Mouse (Mus musculus): Measurements from ENCODE around the gene Gcnt2. TPM values are rescaled to one million over a fixed set of nuclear protein-coding genes. Genes with fewer than 3 reads are reported as not detected.
"Not testable (repeated sequence)": the region's sequence is repeated elsewhere in the genome, so short reads cannot be mapped to it uniquely, and the experiment has no call there.

The Gcnt2 gene
- polyA plus RNA-seq, 3 experiments from 2014 or later, result 0.17 to 1.1 TPM; not detected in 1

DNA sequence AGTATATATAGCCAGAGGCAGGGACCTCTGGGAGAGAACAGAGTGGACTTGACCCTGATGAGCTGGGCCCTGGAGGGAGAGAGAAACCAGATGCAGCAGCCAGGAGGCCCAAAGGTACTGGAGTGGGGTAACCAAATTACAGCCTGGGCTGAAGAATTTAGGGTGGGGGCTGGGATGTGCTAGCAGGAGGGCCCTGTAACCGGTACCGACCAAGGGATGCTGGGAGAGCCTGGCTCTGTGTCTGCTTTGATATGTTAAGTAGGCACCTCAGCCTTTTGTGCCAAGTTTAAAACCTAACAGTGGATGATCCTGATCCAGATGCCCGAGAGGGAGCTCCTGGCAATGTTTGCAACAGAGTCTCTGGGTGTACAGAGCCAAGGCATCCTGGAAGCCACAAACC is 84.8 kb downstream of the Gcnt2 start:
- no peak for ATAC-seq

DNA sequence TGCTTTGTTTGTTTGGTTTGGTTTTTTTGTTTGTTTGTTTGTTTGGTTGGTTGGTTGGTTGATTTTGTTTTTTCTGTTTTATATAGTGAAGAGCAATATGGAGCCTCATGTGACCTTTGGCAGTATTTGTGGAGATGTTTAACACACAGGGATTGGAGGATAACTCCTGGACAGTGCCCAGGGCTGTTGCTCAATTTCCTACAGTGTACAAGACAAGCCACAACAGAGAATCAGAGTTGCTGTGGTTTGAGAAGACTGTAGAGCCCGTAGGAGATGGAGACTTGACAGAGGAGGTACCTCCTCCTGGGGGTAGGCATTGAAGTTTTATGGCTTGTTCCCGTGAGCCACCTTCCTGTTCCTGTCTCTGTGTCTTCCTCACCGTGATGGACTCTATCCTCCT is 87.0 kb downstream of the Gcnt2 start:
- no peak for ATAC-seq

DNA sequence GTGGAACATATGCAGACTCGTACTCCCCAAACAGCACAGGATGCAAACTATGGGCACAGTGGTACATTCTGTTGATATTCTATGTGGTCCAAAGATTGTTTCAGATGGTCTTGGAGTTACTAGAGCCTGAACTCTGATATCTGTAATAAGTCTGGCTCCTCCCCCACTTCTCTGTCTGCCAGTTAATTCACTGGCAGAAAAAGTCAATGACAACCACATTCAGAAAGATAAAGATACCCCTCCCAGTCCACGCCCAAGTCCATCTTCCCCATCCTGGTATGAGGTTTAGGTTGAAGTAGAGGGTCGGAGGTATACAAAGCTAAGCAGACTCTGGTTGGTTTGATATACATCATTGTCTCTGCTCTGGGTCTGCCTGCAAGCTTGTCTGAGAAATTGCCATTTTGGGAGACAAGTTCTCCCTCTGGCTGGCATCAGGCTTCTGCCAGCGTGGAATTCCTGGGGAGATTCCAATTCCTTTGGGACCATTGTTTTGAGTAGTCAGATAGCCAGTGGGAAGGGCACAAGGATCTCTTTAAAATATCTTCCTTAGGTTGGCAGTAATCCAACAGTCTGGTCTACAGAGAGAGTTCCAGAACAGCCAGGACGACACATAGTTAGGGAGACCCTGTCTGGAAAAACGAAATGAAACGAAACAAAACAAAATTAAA is 88.1 kb downstream of the Gcnt2 start:
- no peak for ATAC-seq

DNA sequence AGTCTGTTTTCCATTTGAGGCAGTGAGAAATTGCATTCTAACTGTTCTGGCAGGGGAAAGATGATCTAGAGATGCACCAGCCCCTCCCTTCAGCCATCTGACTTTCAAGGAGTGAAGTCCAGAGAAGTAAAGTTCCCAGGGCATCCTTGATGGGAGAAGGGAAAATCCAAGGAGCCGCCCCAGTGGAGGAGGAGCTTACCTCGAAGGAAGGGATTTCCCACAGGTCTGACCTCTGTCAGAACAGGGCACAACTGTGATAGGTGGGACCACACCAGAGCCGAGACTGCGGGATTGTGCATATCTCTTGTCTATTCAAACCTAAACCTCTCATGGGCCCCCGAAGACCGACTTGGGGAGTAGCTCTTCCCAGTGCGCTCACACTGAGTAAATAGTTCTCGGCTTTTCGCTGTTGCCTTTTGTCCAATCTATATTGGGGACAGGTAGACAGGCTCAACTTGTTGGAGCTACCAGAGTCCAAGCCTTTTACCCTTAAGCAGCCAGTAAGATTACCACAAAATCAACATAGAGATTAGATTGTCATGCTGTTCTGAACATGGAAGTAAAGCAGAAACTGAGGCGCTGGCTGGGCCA is 91.9 kb downstream of the Gcnt2 start:
- no peak for ATAC-seq

DNA sequence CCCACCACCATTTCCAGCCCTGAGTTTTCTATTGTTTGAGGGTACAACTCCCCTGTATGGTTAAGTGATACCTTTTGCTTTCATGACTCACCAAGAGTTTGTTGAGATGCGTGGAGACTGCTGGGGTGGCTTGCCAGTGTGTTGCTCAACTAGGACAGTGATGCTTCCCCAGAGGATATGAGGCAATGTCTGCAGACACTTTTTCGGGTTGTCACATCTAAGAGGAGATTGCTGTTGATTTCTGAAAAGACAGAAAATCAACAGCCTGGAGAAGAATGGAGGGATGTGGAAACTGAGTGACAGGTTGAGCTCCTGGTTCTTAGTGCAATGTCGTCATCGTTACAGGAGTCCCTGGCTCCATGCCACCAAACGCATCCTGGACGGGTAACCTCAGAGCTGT is 93.7 kb downstream of the Gcnt2 start:
- ATAC-seq, result no peak

DNA sequence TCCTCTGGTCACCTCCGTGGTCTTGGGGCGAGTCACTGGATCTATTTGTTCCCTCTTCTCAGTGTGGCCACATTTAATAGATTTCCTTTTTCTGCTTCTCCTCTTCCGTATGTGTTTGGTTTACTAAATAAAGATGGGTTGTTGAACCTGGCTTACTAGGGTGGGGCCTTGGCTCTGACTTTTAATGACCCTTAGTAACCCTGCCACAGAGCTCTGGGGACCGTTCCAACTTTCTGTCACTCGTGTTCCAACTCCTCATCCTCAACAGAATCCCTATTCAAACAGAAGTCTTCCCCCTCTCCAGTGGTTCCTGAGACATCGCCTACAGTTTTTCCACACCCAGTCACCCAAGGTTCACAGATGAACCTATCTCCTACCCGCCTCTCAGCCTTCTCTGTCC is 96.2 kb downstream of the Gcnt2 start:
- no peak for ATAC-seq

DNA sequence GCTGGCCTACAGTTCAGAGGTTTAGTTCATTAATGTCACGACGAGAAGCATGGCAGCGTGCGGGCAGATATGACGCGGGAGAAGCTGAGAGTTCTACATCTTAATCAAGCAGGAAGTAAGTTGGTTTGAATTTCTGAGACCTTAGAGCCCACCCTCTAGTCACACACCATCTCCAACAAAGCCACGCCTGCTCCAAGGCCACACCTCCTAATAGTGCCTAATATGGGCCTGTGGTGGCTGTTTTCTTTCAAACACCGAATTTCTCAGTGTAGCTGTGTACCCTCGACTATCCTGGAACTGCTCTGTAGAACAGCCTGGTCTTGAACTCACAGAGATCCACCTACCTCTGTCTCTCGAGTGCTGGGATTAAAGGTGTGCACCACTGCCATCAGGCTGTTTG is 108.1 kb downstream of the Gcnt2 start:
- no peak for ATAC-seq

DNA sequence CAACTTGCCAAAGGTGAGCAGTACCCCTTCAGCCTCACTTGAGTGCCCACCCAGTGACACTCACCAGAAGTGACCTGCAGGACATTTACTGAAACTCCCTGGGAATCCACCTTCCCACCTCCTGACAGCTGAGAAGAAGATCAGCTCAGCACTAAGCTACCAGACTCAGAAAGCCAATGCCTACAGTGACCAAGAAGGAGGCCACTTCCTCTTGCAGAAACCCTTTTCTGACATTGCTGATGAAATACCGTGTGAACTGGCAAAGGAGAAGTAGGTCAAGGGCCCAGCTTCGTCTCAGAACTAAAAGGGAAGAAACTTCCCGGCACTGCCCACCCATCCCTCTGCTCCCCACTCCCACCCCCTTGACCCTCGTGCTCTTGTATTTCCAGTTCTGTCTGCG is 109.0 kb downstream of the Gcnt2 start:
- ATAC-seq, result no peak

DNA sequence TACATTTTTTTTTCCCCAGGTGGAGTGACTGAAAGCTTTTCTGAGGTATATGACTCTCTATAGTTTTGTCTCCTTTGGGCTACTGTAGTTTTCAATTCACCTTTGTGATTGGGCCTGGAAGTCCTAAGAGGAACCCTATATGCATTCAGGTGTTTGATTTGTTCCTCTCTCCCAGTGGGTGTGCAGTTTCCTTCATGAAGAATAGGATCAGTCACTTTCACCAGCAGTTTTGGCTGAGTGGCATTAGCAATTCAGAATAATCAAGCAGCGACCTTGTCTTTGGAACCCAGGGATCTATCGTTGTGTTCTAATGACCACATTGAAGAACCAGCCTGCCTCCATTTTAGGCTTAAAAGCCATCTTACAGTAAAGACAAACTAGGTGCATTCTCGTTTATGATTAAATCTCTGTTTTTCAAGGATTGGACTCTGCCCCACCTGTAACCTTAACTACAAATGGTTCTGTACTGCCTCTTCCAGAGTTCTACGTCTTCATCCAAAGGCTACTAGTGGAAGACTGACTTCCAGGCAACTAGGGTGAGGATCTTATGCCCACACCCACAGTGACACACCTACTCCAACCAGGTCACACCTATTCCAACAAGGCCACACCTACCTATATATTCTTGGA is 110.3 kb downstream of the Gcnt2 start:
- ATAC-seq, result no peak

DNA sequence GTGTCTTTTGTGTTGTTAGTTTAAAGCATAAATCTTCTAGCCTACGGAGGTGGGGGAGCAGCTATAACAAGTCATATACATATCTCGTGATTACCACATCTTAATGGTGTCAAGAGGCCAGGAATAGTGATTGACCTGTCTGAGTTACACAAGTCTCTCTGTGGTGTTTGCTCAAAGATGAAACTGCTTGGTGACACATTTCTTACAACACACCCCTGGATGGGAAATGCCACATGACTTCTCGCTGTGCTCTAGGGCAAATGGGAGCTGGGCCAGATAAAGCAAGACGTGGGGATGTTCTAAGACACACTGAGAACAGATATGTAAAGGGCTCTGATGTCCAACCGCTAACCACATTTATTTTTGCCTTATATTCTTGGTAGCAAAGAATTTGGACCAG is 111.7 kb downstream of the Gcnt2 start:
- ATAC-seq, result no peak

DNA sequence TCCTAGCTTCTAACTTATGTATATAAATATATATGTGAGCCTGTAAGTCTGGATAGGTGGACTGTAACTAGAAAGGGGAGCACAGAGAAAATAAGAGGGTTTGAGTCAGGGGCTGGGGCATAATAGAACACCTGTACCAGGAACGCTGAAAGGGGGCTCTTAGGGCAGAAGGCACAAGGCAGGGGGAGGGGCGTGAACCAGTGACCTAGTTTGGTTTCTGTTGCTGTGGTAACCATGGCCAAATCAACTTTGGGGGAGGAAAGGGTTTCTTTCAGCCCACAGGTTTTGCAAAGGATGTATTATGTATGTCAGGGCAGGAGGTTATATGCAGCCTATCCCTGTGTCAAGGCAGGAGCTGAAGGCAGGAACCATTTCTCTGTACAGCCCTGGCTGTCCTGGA is 112.3 kb downstream of the Gcnt2 start:
- no peak for ATAC-seq

DNA sequence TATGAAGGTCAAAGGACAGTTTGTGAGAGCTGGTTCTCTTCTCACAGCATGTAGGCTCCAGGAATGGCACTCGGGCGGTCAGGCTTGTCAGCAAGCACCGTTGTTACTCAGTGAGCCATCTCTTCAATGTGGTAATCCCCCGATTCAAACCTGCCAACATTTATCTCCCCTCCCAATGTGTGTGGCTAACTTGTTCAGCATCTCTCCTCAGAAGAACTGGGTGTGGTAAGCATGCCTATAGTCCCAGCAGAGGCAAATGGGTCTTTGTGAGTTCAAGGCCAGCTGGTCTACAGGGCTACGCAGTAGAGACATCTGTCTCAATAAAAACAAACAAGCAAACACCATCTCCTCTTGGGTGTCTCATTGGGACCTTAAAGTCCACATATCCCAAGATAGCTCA is 113.4 kb downstream of the Gcnt2 start:
- no peak for ATAC-seq

DNA sequence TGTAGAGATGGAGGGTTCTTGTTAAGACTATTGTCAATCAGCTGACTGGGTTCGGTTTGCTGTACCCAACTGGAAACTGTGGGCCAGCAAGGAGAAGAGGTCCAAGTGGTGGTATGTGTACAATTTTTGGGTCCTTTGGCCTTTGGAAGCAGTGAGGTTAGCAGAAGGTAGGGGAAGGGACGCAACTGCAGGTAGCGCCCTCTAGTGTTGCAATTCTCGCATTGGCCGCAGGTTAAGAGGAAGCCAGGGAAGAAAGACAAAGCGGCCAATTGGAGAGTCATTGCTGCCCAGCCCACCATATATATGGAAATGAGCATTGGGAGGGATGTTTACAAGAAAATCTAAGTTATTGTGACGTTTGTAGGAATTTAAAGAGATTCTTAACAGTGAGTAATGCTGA is 118.1 kb downstream of the Gcnt2 start:
- no peak for ATAC-seq

DNA sequence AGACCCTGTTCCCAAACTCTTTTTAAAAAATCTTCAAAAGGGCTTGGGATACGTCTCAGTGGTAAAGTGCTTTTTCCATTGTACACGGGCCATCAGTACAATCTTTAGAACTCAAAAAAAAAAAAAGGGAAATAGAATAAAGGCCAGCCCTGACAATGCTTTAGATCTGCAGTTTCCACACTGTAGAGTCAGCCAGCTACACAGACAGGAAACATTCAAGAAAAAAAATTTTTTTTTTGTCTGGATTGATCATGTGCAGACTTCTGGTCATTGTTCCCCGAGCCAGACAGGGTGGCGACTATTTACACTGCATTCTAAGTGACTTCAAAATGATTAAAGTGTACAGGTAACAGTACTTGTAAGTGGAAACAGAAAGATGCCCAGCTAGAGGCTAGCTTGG is 119.1 kb downstream of the Gcnt2 start:
- ATAC-seq, result no peak

DNA sequence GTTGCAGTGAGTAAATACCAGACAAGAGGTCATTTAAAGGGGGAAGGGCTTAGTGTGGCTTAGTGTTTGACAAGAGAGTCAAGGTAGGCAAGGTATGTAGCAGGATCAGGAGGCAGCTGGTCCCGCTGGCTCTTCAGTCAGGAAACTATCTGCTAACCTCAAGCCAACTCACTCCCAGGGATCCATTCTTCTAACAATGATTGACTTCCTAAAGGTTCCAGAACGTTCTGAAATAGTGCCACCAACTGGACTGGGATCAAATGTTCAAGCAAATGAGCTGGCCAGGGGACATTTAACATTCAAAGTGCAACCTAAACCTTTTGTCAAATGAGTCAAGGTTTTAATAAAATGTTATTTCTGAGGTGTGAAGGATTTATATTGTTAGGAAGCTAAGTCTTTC is 119.8 kb downstream of the Gcnt2 start:
- ATAC-seq, result no peak

DNA sequence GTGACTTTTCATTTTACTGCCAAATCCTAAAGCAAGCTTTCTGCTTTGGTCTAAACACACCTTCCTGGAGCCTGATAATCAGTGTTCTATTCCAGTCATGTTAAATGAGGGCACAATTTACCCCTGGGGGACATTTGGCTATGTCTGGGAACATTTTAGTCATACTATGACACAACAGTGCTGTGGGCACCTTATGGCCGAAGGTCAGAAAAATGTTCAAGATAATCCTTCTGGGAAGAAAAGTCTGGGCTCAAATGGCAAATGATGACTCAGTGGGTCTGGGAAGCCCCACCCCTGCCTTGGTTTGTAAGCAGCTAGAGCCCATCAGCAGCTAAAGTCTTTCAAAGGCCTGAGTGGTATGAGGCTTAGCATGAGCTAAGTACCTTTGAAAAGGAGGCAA is 123.2 kb downstream of the Gcnt2 start:
- no peak for ATAC-seq

DNA sequence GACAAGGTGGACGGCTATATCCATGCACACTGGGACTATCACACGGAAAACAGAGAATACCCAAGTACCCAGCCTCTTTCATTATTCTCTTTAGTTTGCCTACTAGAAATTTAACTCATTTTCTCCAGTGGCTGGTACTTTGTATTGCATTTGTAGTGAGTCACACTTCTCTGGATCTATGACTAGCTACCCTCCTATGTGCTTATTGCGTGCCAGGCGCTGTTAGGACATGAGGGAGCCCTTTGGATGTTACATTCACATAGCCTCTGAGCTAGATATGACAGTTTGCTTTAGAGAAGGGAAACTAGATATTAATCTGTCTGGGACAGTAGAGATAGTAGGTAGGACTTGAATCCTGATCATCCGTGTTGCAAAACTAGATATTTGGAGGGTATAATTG is 126.5 kb downstream of the Gcnt2 start:
- no peak for ATAC-seq

DNA sequence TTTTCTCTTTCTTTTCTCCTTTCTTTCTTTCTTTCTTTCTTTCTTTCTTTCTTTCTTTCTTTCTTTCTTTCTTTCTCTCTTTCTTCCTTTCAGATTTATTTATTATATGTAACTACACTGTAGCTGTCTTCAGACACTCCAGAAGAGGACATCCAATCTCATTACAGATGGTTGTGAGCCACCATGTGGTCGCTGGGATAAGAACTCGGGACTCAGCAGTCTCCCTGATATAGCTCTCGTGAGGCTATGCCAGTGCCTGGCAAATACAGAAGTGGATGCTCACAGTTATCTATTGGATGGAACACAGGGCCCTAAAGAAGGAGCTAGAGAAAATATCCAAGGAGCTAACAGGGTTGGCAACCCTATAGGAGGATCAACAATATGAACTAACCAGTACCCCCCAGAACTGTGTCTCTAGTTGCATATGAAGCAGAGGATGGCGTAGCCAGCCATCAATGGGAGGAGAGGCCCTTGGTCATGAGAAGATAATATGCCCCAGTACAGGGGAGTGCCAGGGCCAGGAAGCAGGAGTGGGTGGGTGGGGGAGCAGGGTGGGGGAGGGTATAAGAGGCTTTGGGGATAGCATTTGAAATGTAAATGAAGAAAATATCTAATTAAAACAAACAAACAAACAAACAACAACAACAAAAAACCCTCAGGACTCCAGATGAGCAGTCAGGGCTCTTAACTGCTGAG is 128.2 kb downstream of the Gcnt2 start:
- ATAC-seq, result not testable (repeated sequence)

DNA sequence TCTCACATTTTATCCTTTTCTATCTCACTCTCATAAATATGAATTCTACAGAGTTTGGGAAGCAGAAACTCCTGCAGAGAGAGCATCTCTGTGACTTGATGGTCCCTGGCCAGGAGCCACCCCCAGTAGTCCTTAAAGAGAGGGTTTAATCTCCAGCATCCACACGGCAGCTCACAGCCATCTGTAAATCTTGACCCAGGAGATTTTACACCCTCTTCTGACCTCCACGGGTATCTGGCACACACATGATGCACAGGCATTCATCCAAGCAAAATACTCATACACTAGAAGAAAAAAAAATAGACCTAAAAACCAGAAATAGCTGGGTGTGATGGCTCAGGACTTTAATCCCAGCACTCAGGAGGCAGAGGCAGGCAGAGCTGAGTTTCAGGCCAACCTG is 128.9 kb downstream of the Gcnt2 start:
- ATAC-seq, result no peak

DNA sequence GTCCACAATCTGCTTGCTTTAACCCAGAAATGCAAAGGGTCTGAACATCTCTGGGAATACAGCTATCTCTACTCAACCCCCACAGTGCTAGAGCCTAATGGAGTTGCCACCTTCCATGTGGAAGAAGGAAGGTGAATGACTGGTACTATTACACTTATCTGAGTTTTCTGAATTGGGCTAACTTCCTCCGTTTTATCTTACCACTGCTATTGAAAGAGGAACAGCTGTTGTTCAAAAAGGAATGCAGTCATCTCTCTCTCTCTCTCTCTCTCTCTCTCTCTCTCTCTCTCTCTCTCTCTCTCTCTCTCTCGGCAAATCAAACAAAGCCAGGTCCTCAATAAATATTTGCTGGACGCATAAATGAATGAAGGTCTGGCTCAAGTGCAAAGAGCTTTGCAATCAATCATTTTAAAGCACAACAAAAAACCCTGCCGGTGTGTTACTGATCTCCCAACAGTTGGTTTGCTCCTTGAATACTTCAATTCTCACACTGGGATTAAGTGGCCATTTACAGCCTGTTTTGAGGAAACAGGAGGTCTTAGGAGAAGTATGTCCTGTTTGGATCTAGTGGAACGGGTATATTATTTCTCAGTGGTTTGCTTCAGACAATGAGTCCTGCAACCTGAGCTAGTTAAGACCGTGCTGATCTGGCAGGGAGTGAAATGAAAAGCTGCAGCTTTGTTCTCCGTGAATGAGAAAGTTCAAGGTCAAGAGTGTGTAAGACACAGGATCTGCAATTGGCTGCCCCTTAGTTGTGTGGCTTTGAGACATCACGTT is 135.1 kb downstream of the Gcnt2 start:
- no peak for ATAC-seq

DNA sequence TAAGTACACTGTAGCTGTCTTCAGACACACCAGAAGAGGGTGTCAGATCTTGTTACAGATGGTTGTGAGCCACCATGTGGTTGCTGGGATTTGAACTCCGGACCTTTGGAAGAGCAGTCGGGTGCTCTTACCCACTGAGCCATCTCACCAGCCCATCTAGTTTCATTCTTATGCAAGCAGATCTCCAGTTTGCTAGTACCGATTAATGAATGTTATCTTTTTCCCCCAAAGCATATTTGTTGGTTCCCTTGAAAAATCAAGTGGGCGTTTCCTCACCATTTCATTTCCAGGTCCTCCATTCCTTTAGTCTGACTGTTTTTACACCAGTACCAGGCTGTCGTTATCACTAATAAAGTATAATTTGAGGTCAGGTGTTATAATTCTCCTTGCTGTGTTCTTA is 139.0 kb downstream of the Gcnt2 start:
- ATAC-seq, result not testable (repeated sequence)

DNA sequence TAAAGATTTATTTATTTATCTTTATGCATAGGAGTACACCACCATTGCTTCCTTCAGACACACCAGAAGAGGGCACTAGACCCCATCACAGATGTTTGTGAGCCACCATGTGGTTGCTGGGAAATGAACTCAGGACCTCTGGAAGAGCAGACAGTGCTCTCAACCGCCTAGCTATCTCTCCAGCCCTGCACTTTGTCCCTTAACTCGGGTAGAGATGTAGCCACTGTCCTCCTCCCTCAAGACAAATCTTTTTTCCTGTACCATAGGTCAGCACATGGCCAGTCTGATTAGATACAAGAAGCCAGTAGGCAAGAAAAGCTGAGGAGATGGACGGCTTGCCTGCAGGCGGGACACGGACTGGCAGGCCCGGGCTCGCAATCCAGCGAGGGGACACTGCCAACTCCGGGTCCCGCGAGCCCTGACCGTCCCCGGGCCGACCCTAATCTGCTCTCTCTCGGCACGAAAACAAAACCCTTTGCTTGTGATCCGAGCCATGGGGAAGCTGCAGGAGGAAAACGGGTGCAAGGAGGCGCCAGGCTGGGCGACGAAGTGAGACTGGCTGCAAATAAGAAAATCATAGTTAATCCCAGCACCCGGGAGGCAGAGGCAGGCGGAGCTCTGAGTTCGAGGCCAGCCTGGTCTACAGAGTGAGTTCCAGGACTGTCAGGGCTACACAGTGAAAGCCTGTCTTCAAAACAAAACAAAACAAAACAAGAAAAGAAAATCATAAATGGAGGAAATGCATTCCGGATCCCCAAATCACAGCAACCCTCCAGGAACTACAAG is 140.8 kb downstream of the Gcnt2 start:
- no peak for ATAC-seq

Measured in inflammation-experienced regulatory T-cells, adult 6 months (primary cell).